Mouse (Mus musculus): ENCODE data around the gene Stard13.

Gene Stard13

GRCm38 (mm10) chr5:151228367-151229005 is 5.2 kb downstream of the Stard13 start:
- DNase-seq (ENCODE audit: low read depth, low spot score), result no peak

- DNase-seq (ENCODE audit: low read depth, low spot score), result no peak
Measured at GRCm38 (mm10) chr5:151223696-151224366, 9.8 kb downstream of the Stard13 start.

GRCm38 (mm10) chr5:151222791-151223190 is 10.8 kb downstream of the Stard13 start:
- DNase-seq (ENCODE audit: low read depth, low spot score), result no peak

GRCm38 (mm10) chr5:151218689-151219115 is 14.9 kb downstream of the Stard13 start:
- DNase-seq (ENCODE audit: low read depth, low spot score), result no peak

GRCm38 (mm10) chr5:151213097-151213496 is 20.5 kb downstream of the Stard13 start:
- no peak for DNase-seq (ENCODE audit: low read depth, low spot score)

GRCm38 (mm10) chr5:151210869-151211268 is 22.8 kb downstream of the Stard13 start:
- no peak for DNase-seq (ENCODE audit: low read depth, low spot score)

- DNase-seq (ENCODE audit: low read depth, low spot score), result no peak
Measured at GRCm38 (mm10) chr5:151210060-151210459, 23.6 kb downstream of the Stard13 start.

- DNase-seq (ENCODE audit: low read depth, low spot score), result no peak
Measured at GRCm38 (mm10) chr5:151205017-151205416, 28.6 kb downstream of the Stard13 start.

GRCm38 (mm10) chr5:151202925-151203324 is 30.7 kb downstream of the Stard13 start:
- no peak for DNase-seq (ENCODE audit: low read depth, low spot score)

- DNase-seq (ENCODE audit: low read depth, low spot score), result no peak
Measured at GRCm38 (mm10) chr5:151201220-151201619, 32.4 kb downstream of the Stard13 start.

GRCm38 (mm10) chr5:151199235-151199634 is 34.4 kb downstream of the Stard13 start:
- DNase-seq (ENCODE audit: low read depth, low spot score), result no peak

GRCm38 (mm10) chr5:151196603-151197272 is 36.9 kb downstream of the Stard13 start:
- DNase-seq (ENCODE audit: low read depth, low spot score), result no peak

- no peak for DNase-seq (ENCODE audit: low read depth, low spot score)
Measured at GRCm38 (mm10) chr5:151193885-151194520, 39.6 kb downstream of the Stard13 start.

GRCm38 (mm10) chr5:151192266-151192665 is 41.4 kb downstream of the Stard13 start:
- no peak for DNase-seq (ENCODE audit: low read depth, low spot score)

GRCm38 (mm10) chr5:151190764-151191163 is 42.9 kb downstream of the Stard13 start:
- no peak for DNase-seq (ENCODE audit: low read depth, low spot score)

GRCm38 (mm10) chr5:151189789-151190378 is 43.8 kb downstream of the Stard13 start:
- DNase-seq (ENCODE audit: low read depth, low spot score), result no peak

GRCm38 (mm10) chr5:151189321-151189720 is 44.3 kb downstream of the Stard13 start:
- no peak for DNase-seq (ENCODE audit: low read depth, low spot score)

GRCm38 (mm10) chr5:151188659-151189058 is 45.0 kb downstream of the Stard13 start:
- DNase-seq (ENCODE audit: low read depth, low spot score), result no peak

GRCm38 (mm10) chr5:151187336-151187735 is 46.3 kb downstream of the Stard13 start:
- DNase-seq (ENCODE audit: low read depth, low spot score), result no peak

GRCm38 (mm10) chr5:151185286-151185856 is 48.3 kb downstream of the Stard13 start:
- no peak for DNase-seq (ENCODE audit: low read depth, low spot score)

- no peak for DNase-seq (ENCODE audit: low read depth, low spot score)
Measured at GRCm38 (mm10) chr5:151183656-151184240, 49.9 kb downstream of the Stard13 start.
